ENCODE assay signal across 11 mouse cellular contexts in genomic region chr1:118359071-118359761, GRCm38 (mm10). TPM values are rescaled to one million over a fixed set of nuclear protein-coding genes. Genes with fewer than 3 reads are reported as not detected.
DNase-seq lines count a peak whose midpoint lies in the region; ATAC-seq and TF ChIP-seq lines count a peak whose summit lies in the region.
"Had no signal": no experiment of that assay in that cellular context is flagged by ENCODE, and none has a peak within 500 bp of the region (broad histone marks: within the 10 kb centered on the region; RNA-seq: fewer than 3 reads in every experiment).

No protein-coding gene starts in this region.

- H3K9me3 ChIP-seq in heart, postnatal 0 days (replicated peaks; ENCODE audit: control insufficient read depth, low read length): no peaks in the 10 kb centered on the region
- H3K9me3 ChIP-seq in liver, embryonic 12.5 days (replicated peaks): no peaks in the 10 kb centered on the region
- H3K9me3 ChIP-seq in hindbrain, postnatal 0 days (ENCODE audit: low read length): no peaks in the 10 kb centered on the region

- no peaks in the 10 kb centered on the region for H3K27me3 ChIP-seq in heart, postnatal 0 days (ENCODE audit: control insufficient read depth, insufficient read depth, low read length)
- no peaks in the 10 kb centered on the region for H3K27me3 ChIP-seq in liver, embryonic 12.5 days (replicated peaks)
- H3K27me3 ChIP-seq in hindbrain, postnatal 0 days (ENCODE audit: insufficient read depth, low read length): no peaks in the 10 kb centered on the region

- no peak overlapping the region; the same call in 1 of the 2 replicates for H3K4me3 ChIP-seq in gastrocnemius, adult 2 months
- H3K4me3 ChIP-seq in embryonic fibroblast, embryonic 13.5 days (ENCODE audit: insufficient read depth, low read length): no peak overlapping the region
- H3K4me3 ChIP-seq in heart, postnatal 0 days (ENCODE audit: low read depth, low read length): no peak overlapping the region; the same call in 1 of the 2 replicates
- H3K4me3 ChIP-seq in liver, embryonic 12.5 days: no peak overlapping the region
- H3K4me3 ChIP-seq in hindbrain, postnatal 0 days (ENCODE audit: low read length): no peak overlapping the region

- WGBS in heart, postnatal 0 days: 24% methylated on average over 6 of the region's 6 CpGs
- 57% methylated on average over 6 of the region's 6 CpGs for WGBS in liver, embryonic 12.5 days (ENCODE audit: insufficient replicate concordance)
- 51% methylated on average over 6 of the region's 6 CpGs for WGBS in hindbrain, postnatal 0 days

- DNase-seq in gastrocnemius, adult 2 months: peak; percentile 34
- DNase-seq in gastrocnemius, postnatal 25 days: no peak
- DNase-seq in NIH3T3 (ENCODE audit: low read depth): peak; percentile 76
- peak; percentile 89 for DNase-seq in heart, postnatal 0 days (ENCODE audit: low spot score)
- DNase-seq in adrenal gland, adult 18-20 months (ENCODE audit: low spot score in 2 of 2): no peak
- DNase-seq in hindbrain, postnatal 0 days (ENCODE audit: low spot score): no peak
- DNase-seq: adrenal gland, postnatal 36 days; liver had no signal

- no peaks in the 10 kb centered on the region for H3K4me1 ChIP-seq in embryonic fibroblast, embryonic 13.5 days (ENCODE audit: control insufficient read depth, insufficient read depth, low read length)
- H3K4me1 ChIP-seq in heart, postnatal 0 days (ENCODE audit: control insufficient read depth, insufficient read depth): peaks cover 16% of the 10 kb centered on the region
- no peaks in the 10 kb centered on the region for H3K4me1 ChIP-seq in liver, embryonic 12.5 days
- H3K4me1 ChIP-seq in hindbrain, postnatal 0 days (ENCODE audit: insufficient read depth, low read length): no peaks in the 10 kb centered on the region

- no peak for TF ChIP-seq CTCF in gastrocnemius, adult 2 months (IDR thresholded peaks at IDR 0.05)
- TF ChIP-seq CTCF in embryonic fibroblast, embryonic 13.5 days (IDR thresholded peaks at IDR 0.05; ENCODE audit: borderline replicate concordance, insufficient read depth, low read length): no peak
- TF ChIP-seq CTCF in heart, postnatal 0 days (IDR thresholded peaks at IDR 0.05; ENCODE audit: low read depth): no peak
- TF ChIP-seq CTCF in hindbrain, postnatal 0 days (IDR thresholded peaks at IDR 0.05; ENCODE audit: low read depth): no peak

- H3K4me2 ChIP-seq in heart, postnatal 0 days (ENCODE audit: low read depth, low read length): peak overlapping the region; percentile 39
- no peak overlapping the region for H3K4me2 ChIP-seq in liver, embryonic 12.5 days
- H3K4me2 ChIP-seq in hindbrain, postnatal 0 days (ENCODE audit: low read depth, low read length): no peak overlapping the region

- peak; percentile 52; the same call in 1 of the 2 replicates for TF ChIP-seq EP300 in heart, postnatal 0 days (IDR thresholded peaks at IDR 0.05; ENCODE audit: low read depth)

- intact Hi-C loops in gastrocnemius, adult 2 months (cut with DNase I): no loop called here

- peak overlapping the region; percentile 49 for H3K27ac ChIP-seq in gastrocnemius, adult 2 months
- H3K27ac ChIP-seq in embryonic fibroblast, embryonic 13.5 days (ENCODE audit: insufficient read depth, low read length): peak overlapping the region; percentile 63; the same call in 1 of the 2 replicates
- peak overlapping the region; percentile 98 for H3K27ac ChIP-seq in heart, postnatal 0 days (ENCODE audit: low read depth)
- H3K27ac ChIP-seq in liver, embryonic 12.5 days: no peak overlapping the region
- H3K27ac ChIP-seq in hindbrain, postnatal 0 days: no peak overlapping the region

- peak overlapping the region; percentile 26; the same call in 1 of the 2 replicates for H3K9ac ChIP-seq in heart, postnatal 0 days (replicated peaks; ENCODE audit: low read depth, low read length)
- no peak overlapping the region for H3K9ac ChIP-seq in liver, embryonic 12.5 days
- no peak overlapping the region for H3K9ac ChIP-seq in hindbrain, postnatal 0 days (replicated peaks; ENCODE audit: low read length)

- no peaks in the 10 kb centered on the region for H3K36me3 ChIP-seq in heart, postnatal 0 days (replicated peaks; ENCODE audit: control insufficient read depth, insufficient read depth, low read length)
- H3K36me3 ChIP-seq in liver, embryonic 12.5 days: no peaks in the 10 kb centered on the region
- no peaks in the 10 kb centered on the region for H3K36me3 ChIP-seq in hindbrain, postnatal 0 days (ENCODE audit: insufficient read depth, low read length)

- TF ChIP-seq POLR2A in embryonic fibroblast, embryonic 13.5 days (IDR thresholded peaks at IDR 0.05; ENCODE audit: low read depth, low read length): no peak

- peak; percentile 92 for ATAC-seq in heart, postnatal 0 days (ENCODE audit: insufficient read depth, low read depth)
- no peak for ATAC-seq in liver, embryonic 12.5 days
- ATAC-seq in hindbrain, postnatal 0 days: no peak
- ATAC-seq: midbrain, embryonic 16.5 days had no signal

RNA-seq across cellular contexts. Expression of gene Clasp1, which starts 29.6 kb away (rescaled TPM):
- 10 to 100 TPM; 45.9 to 50.5 TPM for total RNA-seq in gastrocnemius, adult 2 months (2021)
- total RNA-seq in gastrocnemius, postnatal 25 days (2021): 10 to 100 TPM; 42.9 to 45.4 TPM
- polyA plus RNA-seq in embryonic fibroblast, embryonic 13.5 days (2011; ENCODE audit: insufficient read length, low read depth, missing spikeins): 80.3 and 86.3 TPM in 2 replicates
- 297 and 366 TPM in 2 replicates for total RNA-seq in heart, postnatal 0 days (2014; rRNA removed; ENCODE audit: low replicate concordance)
- polyA plus RNA-seq in heart, postnatal 0 days (2015; fragmentation: Nextera tagmentation; extraction: Ambion mirVana): 75.8 and 106 TPM in 2 replicates
- 21.6 and 22.3 TPM in 2 replicates for polyA plus RNA-seq in liver, embryonic 12.5 days (2016; fragmentation: Nextera tagmentation; extraction: Ambion mirVana)
- 10 to 100 TPM; 35.9 to 36.6 TPM for total RNA-seq in adrenal gland, adult 18-20 months (2021)
- total RNA-seq in hindbrain, postnatal 0 days (2014; rRNA removed): 126 and 133 TPM in 2 replicates
- 63.2 and 65.8 TPM in 2 replicates for polyA plus RNA-seq in hindbrain, postnatal 0 days (2015; fragmentation: Nextera tagmentation; extraction: Ambion mirVana)

RNA-seq across cellular contexts. Expression of gene Nifk, which starts 37.6 kb away (rescaled TPM):
- 10 to 100 TPM; 16.1 to 21.3 TPM for total RNA-seq in gastrocnemius, adult 2 months (2021)
- total RNA-seq in gastrocnemius, postnatal 25 days (2021): 10 to 100 TPM; 15.1 to 17.2 TPM
- 56.5 and 57.0 TPM in 2 replicates for polyA plus RNA-seq in embryonic fibroblast, embryonic 13.5 days (2011; ENCODE audit: insufficient read length, low read depth, missing spikeins)
- total RNA-seq in heart, postnatal 0 days (2014; rRNA removed; ENCODE audit: low replicate concordance): 15.9 and 31.0 TPM in 2 replicates
- 32.0 and 32.6 TPM in 2 replicates for polyA plus RNA-seq in heart, postnatal 0 days (2015; fragmentation: Nextera tagmentation; extraction: Ambion mirVana)
- polyA plus RNA-seq in liver, embryonic 12.5 days (2016; fragmentation: Nextera tagmentation; extraction: Ambion mirVana): 81.9 and 86.3 TPM in 2 replicates
- 10 to 100 TPM; 34.8 to 44.8 TPM for total RNA-seq in adrenal gland, adult 18-20 months (2021)
- 25.6 and 25.8 TPM in 2 replicates for total RNA-seq in hindbrain, postnatal 0 days (2014; rRNA removed)
- polyA plus RNA-seq in hindbrain, postnatal 0 days (2015; fragmentation: Nextera tagmentation; extraction: Ambion mirVana): 64.8 and 65.8 TPM in 2 replicates

RNA-seq across cellular contexts. Expression of gene Tsn, which starts 47.7 kb away (rescaled TPM):
- 10 to 100 TPM; 49.4 TPM for total RNA-seq in gastrocnemius, adult 2 months (2021)
- 10 to 100 TPM; 44.6 to 48.0 TPM for total RNA-seq in gastrocnemius, postnatal 25 days (2021)
- 92.5 and 101 TPM in 2 replicates for polyA plus RNA-seq in embryonic fibroblast, embryonic 13.5 days (2011; ENCODE audit: insufficient read length, low read depth, missing spikeins)
- total RNA-seq in heart, postnatal 0 days (2014; rRNA removed; ENCODE audit: low replicate concordance): 97.4 and 130 TPM in 2 replicates
- 170 and 174 TPM in 2 replicates for polyA plus RNA-seq in heart, postnatal 0 days (2015; fragmentation: Nextera tagmentation; extraction: Ambion mirVana)
- 212 and 226 TPM in 2 replicates for polyA plus RNA-seq in liver, embryonic 12.5 days (2016; fragmentation: Nextera tagmentation; extraction: Ambion mirVana)
- total RNA-seq in adrenal gland, adult 18-20 months (2021): 100 to 1,000 TPM; 111 to 149 TPM
- total RNA-seq in hindbrain, postnatal 0 days (2014; rRNA removed): 182 and 199 TPM in 2 replicates
- 560 and 564 TPM in 2 replicates for polyA plus RNA-seq in hindbrain, postnatal 0 days (2015; fragmentation: Nextera tagmentation; extraction: Ambion mirVana)

Comparison
In these comparisons a context has a peak if more than half of its experiments do, and no peak if none do; other contexts are left out.
1. DNase-seq: peak in gastrocnemius, adult 2 months (single experiment), NIH3T3 (single experiment) and heart, postnatal 0 days (single experiment); none in gastrocnemius, postnatal 25 days (single experiment), adrenal gland, adult 18-20 months (0 of 2) and hindbrain, postnatal 0 days (single experiment).
2. H3K27ac ChIP-seq: peak in gastrocnemius, adult 2 months (single experiment), embryonic fibroblast, embryonic 13.5 days (single experiment) and heart, postnatal 0 days (single experiment); none in liver, embryonic 12.5 days (single experiment) and hindbrain, postnatal 0 days (single experiment).